Mouse (Mus musculus) layer of hippocampus, postnatal 14 days (tissue): ENCODE data around the gene Atp6ap1l. TPM values are rescaled to one million over a fixed set of nuclear protein-coding genes. Genes with fewer than 3 reads are reported as not detected.

ENCODE experiments used
- DNase-seq, 2 experiments: peaks; one replicate each; pipeline ENCODE4 v3.0.0; 2021 to 2022; ENCODE audit warnings: low spot score in 2 of 2, mixed read lengths in 1 of 2
- total RNA-seq, 2 experiments: library from RNA; stranded (reverse); gene quantifications; 2 replicates each; pipeline ENCODE4 v1.2.3; 2021

The Atp6ap1l gene
- total RNA-seq, 2 experiments from 2014 or later = 1.7 to 1.9 TPM

GRCm38 (mm10) chr13:90890111-90890510, 15.0 kb downstream of the Atp6ap1l start:
- DNase-seq = no peak

GRCm38 (mm10) chr13:90886568-90886983, 18.6 kb downstream of the Atp6ap1l start:
- peak; percentile 73 to 83 for DNase-seq

- DNase-seq = no peak
Measured at GRCm38 (mm10) chr13:90885856-90886532, 19.2 kb downstream of the Atp6ap1l start.

GRCm38 (mm10) chr13:90881727-90882429, 23.3 kb downstream of the Atp6ap1l start:
- no peak for DNase-seq

GRCm38 (mm10) chr13:90871579-90871978, 33.6 kb downstream of the Atp6ap1l start:
- DNase-seq = no peak

- DNase-seq = no peak
Measured at GRCm38 (mm10) chr13:90869157-90869556, 36.0 kb downstream of the Atp6ap1l start.

- no peak for DNase-seq
Measured at GRCm38 (mm10) chr13:90862138-90862537, 43.0 kb downstream of the Atp6ap1l start.

- no peak for DNase-seq
Measured at GRCm38 (mm10) chr13:90860888-90861431, 44.2 kb downstream of the Atp6ap1l start.

- no peak for DNase-seq
Measured at GRCm38 (mm10) chr13:90852727-90853630, 52.2 kb downstream of the Atp6ap1l start.

- no peak for DNase-seq
Measured at GRCm38 (mm10) chr13:90851795-90852194, 53.4 kb downstream of the Atp6ap1l start.

- DNase-seq = no peak
Measured at GRCm38 (mm10) chr13:90844191-90844590, 61.0 kb downstream of the Atp6ap1l start.

GRCm38 (mm10) chr13:90843412-90843811, 61.7 kb downstream of the Atp6ap1l start:
- DNase-seq = no peak

GRCm38 (mm10) chr13:90841213-90841553, 64.0 kb downstream of the Atp6ap1l start:
- no peak for DNase-seq

- DNase-seq = peak; percentile 18 to 76
Measured at GRCm38 (mm10) chr13:90840530-90841212, 64.5 kb downstream of the Atp6ap1l start.

- DNase-seq = no peak
Measured at GRCm38 (mm10) chr13:90833641-90834207, 71.4 kb downstream of the Atp6ap1l start.

Other genes starting within 250 kb of the Atp6ap1l start
- 100 to 1,000 TPM; 214 to 220 TPM for gene Rps23, start 17.6 kb upstream of the Atp6ap1l start, total RNA-seq